Mouse (Mus musculus): ENCODE results near the gene Hormad2. TPM values are rescaled to one million over a fixed set of nuclear protein-coding genes. Genes with fewer than 3 reads are reported as not detected.
A peak's percentile ranks its signal among the peaks of the same experiment; 100 is the strongest.

Hormad2 gene
- total RNA-seq, 2 experiments from 2014 or later: not detected

- intact Hi-C loops (cut with DNase I): no loop called here
- Histone ChIP-seq H3K4me3 (no peak overlapping the region), H3K27ac (peak overlapping the region; percentile 69)
- no peak for TF ChIP-seq CTCF (IDR thresholded peaks at IDR 0.05)
- peak; percentile 68 for DNase-seq
Observed at GRCm38 (mm10) chr11:4302363-4302913, 138.5 kb downstream of the Hormad2 start.

GRCm38 (mm10) chr11:4300683-4301082 lies 140.2 kb downstream of the Hormad2 start:
- intact Hi-C loops (cut with DNase I): no loop called here
- peak; percentile 65 for DNase-seq
- H3K27ac ChIP-seq: peak overlapping the region; percentile 50; the same call in 1 of the 2 replicates
- TF ChIP-seq CTCF (IDR thresholded peaks at IDR 0.05): no peak
- H3K4me3 ChIP-seq: no peak overlapping the region

- Histone ChIP-seq H3K27ac (peak overlapping the region; percentile 50), H3K4me3 (no peak overlapping the region)
- no peak for TF ChIP-seq CTCF (IDR thresholded peaks at IDR 0.05)
- peak; percentile 79 for DNase-seq
- intact Hi-C loops (cut with DNase I): no loop called here
Observed at GRCm38 (mm10) chr11:4299735-4300474, 141.0 kb downstream of the Hormad2 start.

- intact Hi-C loops (cut with DNase I): no loop called here
- peak overlapping the region; percentile 50 for H3K27ac ChIP-seq
- no peak for TF ChIP-seq CTCF (IDR thresholded peaks at IDR 0.05)
- no peak overlapping the region for H3K4me3 ChIP-seq
- peak; percentile 19 for DNase-seq
Observed at GRCm38 (mm10) chr11:4299191-4299590, 141.7 kb downstream of the Hormad2 start.

- intact Hi-C loops (cut with DNase I): loop anchor here (1.0 kb wide), 1 partner anchor 26 kb away; no protein-coding TSS in a partner anchor
- H3K4me3 ChIP-seq: no peak overlapping the region
- no peak for TF ChIP-seq CTCF (IDR thresholded peaks at IDR 0.05)
- no peak for DNase-seq
- H3K27ac ChIP-seq: peak overlapping the region; percentile 50
Observed at GRCm38 (mm10) chr11:4298615-4299014, 142.3 kb downstream of the Hormad2 start.

GRCm38 (mm10) chr11:4297753-4298152 lies 143.2 kb downstream of the Hormad2 start:
- H3K27ac ChIP-seq: no peak overlapping the region
- intact Hi-C loops (cut with DNase I): loop anchor here (1.0 kb wide), 1 partner anchor 25 kb away; no protein-coding TSS in a partner anchor
- H3K4me3 ChIP-seq: no peak overlapping the region
- TF ChIP-seq CTCF (IDR thresholded peaks at IDR 0.05): no peak
- no peak for DNase-seq

GRCm38 (mm10) chr11:4296610-4297275 lies 144.2 kb downstream of the Hormad2 start:
- Histone ChIP-seq H3K27ac (peak overlapping the region; percentile 31; the same call in 1 of the 2 replicates), H3K4me3 (no peak overlapping the region)
- TF ChIP-seq CTCF (IDR thresholded peaks at IDR 0.05): no peak
- DNase-seq: peak; percentile 16
- intact Hi-C loops (cut with DNase I): no loop called here

Other genes starting within 250 kb of the Hormad2 start
- 1 to 10 TPM; 2.0 to 2.6 TPM for gene Castor1, start 222.9 kb downstream of the Hormad2 start, total RNA-seq (2021)
- gene Osm, start 204.7 kb downstream of the Hormad2 start, total RNA-seq (2021): not detected
- under 1 TPM; 0.17 to 0.23 TPM for gene Lif, start 183.5 kb downstream of the Hormad2 start, total RNA-seq (2021)
- gene Mtmr3, start 153.8 kb upstream of the Hormad2 start, total RNA-seq (2021): 10 to 100 TPM; 48.1 to 49.5 TPM
- gene Gm11032, start 179.0 kb upstream of the Hormad2 start, total RNA-seq (2021): not detected
- gene Ascc2, start 196.6 kb upstream of the Hormad2 start, total RNA-seq (2021): 10 to 100 TPM; 14.4 to 16.7 TPM

Data from gastrocnemius, adult 2 months (tissue).